Mouse (Mus musculus) layer of hippocampus, adult 11-12 months (tissue): ENCODE data around the gene Ppm1j.
"Not testable (repeated sequence)": the region's sequence is repeated elsewhere in the genome, so short reads cannot be mapped to it uniquely, and the experiment has no call there.

ENCODE experiments used
- DNase-seq: peaks from one replicate; pipeline ENCODE4 v3.0.0; 2022; ENCODE audit warnings: low spot score

Gene Ppm1j

DNA sequence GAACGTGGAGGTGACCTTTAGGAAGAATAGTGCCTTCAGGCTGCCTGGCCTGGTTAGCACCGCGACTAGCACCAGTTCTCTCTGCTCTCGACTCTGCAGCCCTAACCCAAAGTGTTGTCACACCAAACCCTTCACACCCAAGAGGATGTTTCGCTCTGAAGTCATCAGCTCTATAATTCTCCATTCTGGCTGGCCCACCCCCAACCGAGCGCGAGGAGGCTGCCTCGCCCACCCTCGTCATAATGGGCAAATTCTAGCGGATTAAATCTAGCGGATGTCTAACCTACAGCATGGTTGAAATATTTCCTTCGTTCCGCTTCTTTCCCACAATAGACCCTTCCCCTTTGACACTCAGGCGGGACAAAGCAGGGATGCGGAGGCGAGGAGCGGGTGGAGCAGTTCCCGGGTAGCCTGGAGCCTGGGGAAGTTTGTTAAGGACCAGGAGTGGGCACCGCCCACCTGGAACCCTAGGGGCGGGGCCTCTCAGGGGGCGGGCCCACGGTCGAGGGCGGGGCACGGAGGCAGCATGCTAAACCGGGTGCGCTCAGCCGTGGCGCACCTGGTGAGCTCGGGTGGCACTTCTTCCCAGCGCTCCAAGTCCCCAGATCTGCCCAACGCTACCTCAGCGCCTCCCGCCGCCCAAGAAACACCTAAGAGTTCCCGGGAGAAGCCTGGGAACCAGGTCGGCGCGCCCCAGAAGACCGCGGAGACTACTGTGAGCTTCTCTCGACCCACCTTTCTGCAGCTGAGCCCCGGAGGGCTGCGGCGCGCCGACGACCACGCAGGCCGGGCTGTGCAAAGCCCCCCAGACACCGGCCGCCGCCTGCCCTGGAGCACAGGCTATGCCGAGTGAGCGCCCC is at the start of gene Ppm1j:
TSS of gene Ppm1j (plus strand) at position 496 of the 860 bp plus-strand sequence.
- DNase-seq: no peak

DNA sequence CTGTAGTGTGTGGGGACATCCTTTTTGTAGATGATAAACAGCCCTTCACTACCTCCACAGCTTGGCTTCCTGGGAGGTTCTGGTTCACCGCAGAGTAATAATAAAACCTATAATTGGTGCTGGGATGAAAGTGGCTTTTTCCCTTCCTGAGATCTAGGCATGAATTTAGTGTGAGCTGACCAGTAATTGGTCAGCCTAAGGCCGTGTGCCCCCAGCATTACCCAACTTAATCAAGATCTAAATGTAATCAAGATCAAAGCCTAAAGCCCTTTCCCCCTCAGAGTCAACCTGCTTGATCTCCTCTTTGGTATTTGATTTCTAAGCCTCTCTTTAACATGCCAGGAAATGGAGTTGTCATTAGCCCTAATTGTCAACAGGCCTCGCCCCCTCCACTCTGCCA is 47.9 kb upstream of the Ppm1j start:
- no peak for DNase-seq

DNA sequence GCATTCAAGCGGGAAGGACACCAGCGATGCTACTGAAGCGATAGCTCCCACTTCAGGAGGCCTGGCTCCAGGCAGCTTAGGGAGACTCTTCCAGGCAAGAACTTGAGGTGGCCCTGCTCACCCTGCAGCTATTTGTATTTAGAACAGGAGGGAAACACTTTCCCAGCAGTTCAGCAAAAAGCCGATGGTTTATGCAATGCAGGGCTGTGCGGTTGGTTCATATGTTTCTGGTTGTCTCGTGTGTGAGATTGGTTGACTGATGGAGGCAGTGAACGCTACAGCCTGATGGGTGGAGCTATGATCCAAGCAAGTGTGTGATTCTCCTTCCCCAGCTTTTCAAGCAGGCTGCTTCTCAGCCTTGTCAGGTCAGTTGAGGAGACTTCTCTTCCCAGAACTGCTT is 46.2 kb upstream of the Ppm1j start:
- DNase-seq: no peak

DNA sequence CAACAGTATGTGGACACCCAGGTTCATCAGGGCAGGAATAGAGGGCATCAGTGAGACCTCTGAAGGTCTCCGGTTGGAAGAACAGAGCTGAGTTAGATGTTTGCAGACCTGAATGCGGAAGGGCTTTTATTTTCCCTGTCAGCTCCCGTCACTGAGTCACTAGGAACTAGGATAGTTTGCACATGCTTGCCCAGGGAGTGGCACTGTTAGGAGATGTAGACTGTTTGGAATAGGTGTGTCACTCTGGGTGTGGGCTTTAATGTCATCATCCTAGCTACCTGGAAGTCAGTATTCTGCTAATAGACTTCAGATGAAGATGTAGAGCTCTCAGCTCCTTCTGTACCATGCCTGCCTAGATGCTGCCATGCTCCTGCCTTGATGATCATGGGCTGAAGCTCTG is 38.9 kb upstream of the Ppm1j start:
- DNase-seq: no peak

DNA sequence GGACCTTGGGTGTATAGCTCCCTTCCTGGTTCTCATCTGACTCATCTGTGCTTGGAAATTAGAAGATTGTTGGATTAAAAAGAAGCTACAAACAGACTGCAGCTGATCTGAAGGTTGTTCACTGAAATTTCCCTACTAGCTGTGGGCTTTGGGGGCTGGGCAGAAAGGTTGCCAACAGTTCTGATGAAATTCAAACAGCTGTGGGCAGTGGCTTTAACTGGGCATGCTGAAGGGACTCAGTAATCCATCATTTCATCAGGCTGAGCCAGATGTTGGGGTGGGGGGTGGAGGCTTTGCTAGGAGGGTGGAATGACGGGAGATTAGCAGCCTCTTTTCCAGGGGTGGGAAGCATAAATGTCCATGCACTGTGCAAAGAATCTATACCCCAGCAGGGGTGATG is 37.7 kb upstream of the Ppm1j start:
- no peak for DNase-seq

DNA sequence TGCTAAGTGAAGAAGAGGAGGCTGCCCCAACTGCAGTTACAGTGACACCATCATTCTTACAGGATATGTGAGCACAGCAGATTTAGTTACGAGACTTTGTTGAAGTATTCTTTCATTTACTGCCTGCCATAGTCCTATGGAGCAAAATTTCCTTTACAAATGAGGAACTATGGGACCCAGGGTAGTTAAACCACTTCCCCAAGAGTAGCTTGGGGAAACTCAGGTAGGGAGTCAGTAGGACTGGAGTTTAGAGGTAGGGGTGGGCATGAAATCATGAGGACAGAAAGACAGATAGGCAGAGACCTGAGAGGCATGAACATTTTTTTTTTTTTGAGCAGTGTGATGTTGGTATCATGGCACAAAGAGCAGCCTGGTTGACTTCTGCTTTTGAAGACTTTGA is 37.0 kb upstream of the Ppm1j start:
- no peak for DNase-seq

DNA sequence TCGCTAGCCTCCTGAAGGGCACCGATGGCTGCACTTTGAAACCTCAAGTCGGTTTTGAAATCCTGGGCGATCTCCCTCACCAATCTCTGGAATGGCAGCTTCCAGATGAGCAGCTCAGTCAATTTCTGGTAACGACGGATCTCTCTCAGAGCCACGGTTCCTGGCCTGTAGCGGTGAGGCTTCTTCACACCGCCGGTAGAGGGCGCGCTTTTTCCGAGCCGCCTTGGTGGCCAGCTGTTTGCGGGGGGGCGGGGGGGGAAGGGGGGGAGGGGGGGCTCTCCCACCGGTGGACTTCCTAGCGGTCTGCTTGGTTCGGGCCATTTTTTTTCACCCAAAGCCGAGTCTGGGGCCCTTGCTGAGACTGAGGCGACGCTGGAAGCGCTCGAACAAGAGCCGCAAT is 28.0 kb upstream of the Ppm1j start:
- not testable (repeated sequence) for DNase-seq

DNA sequence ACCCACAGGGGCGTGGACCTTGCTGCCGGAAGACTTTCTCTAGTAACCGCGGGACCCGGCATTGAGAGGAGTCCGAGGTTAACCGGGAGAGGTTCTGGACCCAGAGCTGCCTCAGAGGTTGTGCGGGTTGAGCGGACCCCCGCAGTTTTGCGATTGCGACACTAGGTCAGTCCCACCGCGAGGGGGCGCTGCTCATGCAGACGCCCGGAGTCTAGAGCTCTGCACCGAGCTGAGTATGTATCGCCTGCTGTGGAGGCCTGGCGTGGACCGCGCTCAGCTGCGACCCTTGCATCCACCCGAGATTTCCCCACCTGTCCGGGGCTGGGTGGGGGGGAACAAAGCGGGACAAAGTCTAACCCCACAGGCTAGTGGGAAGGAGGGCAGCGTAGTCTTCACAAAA is 22.4 kb upstream of the Ppm1j start:
- peak; percentile 72 for DNase-seq

DNA sequence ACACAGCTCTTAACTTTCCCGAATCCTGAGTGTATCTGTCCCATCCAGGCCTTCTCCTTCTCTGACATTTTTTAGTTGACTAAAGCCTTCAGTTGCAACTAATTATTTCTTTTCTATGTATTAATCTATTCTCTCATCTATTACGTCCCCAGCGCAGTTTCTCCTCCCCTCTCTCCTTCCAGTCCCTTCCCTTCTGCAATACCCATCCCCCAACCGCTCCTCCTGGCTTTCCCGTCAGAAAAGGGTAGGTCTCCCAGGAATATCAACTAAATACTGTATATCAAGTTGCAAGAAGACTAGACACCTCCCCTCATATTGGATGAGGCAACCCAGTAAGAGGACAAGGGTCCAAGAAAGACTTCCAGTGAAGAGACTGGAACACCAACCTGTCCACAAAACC is 22.0 kb upstream of the Ppm1j start:
- no peak for DNase-seq

DNA sequence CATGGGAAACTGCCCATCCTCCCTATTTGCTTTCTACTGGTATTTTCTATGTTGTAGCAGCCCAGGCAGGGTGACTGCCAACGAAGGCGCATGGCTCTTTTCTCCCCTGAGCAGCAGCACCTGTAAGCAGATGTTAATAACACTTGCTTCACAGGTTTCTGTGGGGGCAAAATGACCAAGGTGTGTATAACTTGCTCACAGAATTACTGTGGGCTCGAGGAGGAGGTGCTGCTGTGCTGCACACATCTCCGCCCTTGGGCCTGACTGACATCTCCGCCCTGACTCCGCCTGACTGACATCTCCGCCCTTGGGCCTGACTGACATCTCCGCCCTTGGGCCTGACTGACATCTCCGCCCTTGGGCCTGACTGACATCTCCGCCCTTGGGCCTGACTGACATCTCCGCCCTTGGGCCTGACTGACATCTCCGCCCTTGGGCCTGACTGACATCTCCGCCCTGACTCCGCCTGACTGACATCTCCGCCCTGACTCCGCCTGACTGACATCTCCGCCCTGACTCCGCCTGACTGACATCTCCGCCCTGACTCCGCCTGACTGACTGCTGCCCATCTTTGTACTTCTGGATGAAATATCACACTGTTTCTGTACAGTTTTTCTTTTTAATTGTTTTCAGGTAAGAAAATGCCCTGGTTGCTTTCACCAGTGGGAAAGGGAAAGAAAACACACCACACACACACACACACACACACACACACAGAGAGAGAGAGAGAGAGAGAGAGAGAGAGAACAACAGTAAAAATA is 18.6 kb upstream of the Ppm1j start:
- DNase-seq: not testable (repeated sequence)

DNA sequence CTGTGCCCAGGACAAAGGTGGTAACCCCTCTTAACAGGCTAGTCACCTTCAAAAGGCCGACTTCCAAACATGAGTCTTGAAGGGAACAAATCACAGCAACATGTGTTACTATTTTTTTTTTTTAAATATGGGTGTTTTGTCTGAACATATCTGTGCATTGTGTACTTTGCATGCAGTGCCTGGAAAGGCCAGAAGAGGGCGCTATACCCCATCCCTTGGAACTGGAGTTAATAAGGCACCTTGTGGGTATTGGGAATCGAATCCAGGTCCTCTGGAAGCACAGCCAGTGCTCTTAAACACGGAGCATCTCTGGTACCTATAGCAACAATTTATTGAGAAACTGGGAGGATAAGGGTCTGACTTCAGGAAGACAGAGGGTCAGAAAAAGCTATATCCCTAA is 15.8 kb upstream of the Ppm1j start:
- DNase-seq: no peak

DNA sequence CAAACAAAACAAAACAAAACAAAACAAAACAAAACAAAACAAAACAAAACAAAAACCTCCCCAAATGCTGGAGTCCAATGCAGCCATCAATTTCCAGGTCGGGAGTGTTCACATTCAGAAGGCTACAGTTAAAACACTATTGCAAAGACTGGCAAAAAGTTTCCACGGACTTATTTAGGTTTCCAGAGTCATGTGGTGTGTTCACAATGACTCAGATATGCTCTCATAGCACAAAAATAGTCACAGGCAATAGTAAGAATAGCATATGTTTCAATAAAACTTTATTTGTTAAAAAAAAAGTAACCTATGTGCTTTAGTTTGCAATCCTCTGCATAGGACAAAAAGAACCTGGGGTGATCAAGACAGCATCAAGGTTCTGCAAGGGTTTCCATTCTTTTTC is 13.7 kb upstream of the Ppm1j start:
- DNase-seq: no peak

DNA sequence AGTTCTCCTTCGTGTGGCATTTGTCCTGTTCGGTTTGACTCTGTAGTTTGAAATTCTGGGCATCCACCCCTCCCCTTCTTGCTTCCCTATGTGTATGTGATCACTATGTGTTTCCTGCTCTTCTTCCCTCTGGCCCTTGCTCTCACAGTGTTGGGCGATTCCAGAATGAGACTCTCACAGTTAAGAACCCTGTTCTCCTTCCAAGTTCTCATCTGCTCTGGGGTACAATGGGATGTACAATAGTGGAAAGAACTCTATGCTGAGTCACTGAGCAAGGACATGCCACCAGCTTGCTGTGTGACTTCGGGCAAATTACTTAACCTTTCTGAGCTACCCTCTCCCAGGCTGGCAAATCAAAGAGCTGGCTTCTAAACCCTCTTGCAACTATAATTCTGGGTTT is 13.1 kb upstream of the Ppm1j start:
- no peak for DNase-seq

DNA sequence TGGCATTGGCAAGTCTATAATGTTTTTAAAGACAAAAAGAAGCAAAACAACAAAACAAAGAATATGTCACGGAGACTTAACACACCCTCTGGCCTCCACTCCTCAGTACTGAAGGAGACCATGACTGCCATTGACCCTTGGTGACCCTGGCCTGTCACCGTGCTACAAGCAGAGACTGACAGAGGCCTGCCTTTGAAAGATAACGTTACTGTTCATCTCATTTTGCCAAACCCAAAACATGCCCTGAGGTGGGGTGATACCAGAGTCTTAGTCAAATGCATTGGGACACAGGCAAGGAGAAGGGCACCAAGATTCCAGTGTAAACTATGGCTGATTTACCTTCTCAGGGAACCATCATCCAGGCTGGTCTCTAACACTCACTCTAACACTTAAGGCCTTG is 11.7 kb upstream of the Ppm1j start:
- no peak for DNase-seq

DNA sequence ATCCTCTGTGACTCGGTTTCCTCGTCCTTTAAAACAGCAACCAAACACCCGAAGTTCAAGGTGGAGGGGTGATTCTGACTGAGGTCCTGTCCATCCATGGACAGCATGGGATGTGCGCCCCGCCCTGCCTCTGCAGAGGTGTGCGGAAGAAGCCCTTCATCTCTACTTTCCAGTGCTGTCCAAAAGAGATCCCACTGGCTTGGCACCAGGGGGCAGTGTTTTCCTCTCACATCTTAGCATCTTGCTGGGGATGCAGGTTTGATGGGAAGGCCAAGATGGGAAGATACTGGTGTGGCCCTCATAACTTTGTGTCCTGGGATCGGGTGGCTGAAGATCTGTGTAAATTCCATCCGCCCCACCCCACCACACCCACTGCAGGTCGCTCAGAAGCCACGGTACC is 10.8 kb upstream of the Ppm1j start:
- DNase-seq: no peak

DNA sequence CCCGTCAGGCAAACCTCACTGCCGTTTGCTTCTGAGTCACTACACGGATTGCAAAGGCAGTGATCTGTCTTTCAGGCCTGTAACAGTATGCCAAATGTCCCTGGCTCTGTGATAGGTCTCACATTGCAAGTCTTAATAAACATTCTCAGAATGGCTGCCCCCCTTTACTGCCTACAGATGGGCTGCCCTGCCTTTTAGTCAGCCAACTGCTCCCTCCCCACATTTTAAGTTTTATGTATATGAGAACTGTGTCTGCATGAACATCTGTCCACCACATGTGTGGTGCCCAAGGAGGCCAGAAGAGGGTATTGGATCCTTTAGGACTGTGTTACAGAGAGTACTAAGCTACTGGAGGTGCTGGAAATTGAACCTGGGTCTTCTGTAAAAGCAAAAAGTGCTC is 9.9 kb upstream of the Ppm1j start:
- no peak for DNase-seq

DNA sequence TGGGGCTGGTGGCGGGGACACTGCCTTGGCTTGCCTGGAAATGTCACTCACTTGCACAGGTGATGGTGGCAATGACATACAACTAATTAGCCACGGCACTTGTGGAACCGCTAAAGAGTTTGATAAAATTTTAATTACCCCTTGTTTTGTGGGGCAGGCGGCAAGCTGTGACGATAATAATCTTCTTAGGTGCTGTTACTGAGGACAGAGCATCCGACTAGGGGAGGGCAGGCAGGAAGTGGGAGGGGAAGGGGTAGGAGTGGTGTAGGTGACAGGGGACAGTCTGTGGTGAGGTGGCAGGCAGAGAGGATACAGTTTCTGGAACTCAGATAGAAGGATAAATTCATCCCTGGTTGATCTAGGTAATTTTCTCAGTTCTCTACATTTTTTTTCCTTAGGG is 9.4 kb upstream of the Ppm1j start:
- no peak for DNase-seq

DNA sequence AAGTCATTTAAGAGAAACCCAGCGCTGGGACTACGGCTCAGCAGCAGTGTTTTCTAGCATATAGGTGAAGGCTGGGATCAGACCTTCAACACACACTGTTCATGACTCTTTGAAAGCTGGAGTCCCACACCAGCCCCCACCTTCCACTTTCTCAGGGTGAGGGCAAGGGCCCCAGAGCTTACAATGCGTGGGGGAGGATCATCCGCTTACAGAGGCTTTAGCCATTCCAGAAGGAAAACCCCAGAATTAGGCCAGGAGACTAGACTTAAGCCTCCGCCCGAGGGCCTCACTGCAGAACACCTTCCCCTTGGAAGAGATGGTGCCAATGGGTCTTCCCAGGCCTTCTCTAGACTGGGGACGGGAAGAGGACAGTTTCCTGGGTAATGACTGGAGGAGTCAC is 7.6 kb upstream of the Ppm1j start:
- no peak for DNase-seq

DNA sequence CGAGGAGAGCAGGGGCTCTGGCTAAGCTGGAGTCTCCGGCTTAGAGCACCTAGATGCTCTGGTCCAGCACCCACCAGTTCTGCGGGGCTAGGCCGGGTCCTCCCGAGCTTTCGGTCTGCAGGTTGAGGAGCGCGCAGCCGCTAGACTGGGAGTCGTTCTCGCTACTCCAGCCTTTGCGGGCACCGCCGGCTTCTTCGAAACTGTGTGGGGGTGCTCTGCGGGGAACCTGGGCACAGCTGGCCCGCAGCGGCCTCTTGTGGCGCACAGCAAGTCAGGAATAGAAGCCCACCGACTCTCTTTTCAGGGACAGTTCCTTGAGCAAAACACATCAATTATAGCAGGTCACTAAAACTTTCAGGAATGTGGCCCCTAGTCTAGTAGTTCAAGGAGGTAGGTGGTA is 3.5 kb upstream of the Ppm1j start:
- DNase-seq: no peak

DNA sequence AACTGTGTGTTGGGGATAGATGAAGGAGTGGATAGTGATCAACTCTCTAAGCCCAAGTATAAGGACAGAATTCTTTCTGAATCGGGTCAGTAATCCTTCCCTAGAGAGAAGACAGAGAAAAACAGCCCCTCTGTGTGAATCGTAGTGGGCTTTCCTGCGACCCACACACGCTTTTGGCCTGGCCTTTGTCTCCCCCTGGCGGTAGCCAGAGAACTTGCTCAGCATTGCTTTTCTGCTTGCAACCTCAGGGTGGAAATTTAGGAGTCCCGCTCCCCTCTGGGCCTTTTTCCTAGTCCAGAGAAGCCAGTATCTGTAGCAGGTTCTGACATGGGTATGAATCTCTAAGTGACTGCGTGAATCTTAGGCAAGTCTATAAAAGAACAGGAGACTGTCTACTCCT is 907 bp upstream of the Ppm1j start:
- DNase-seq: no peak

DNA sequence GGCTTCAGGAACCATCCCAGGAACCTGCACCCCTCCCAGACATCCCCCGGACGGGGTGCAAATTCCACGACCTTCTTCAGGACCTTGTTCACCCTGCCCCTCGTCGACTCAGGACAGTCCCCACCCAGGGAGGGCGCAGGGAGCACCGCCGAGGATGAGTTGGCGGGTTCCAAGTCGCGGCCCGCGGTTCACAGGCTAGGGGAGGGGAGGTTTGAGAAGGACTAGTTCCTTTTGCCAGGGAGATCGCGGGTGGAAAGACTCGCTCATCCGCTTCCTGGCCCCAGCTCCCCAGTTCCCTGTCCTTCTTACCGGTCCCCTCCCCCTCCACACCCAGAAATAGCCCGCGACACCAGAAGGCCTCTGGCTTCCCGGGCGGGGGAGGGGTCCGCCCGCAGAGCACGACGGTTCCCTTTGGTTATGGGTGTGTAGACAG is 631 bp downstream of the Ppm1j start, which contains the start of gene Fam19a3:
TSS of gene Fam19a3 (minus strand) at position 370 of the 433 bp plus-strand sequence.
- DNase-seq: no peak

DNA sequence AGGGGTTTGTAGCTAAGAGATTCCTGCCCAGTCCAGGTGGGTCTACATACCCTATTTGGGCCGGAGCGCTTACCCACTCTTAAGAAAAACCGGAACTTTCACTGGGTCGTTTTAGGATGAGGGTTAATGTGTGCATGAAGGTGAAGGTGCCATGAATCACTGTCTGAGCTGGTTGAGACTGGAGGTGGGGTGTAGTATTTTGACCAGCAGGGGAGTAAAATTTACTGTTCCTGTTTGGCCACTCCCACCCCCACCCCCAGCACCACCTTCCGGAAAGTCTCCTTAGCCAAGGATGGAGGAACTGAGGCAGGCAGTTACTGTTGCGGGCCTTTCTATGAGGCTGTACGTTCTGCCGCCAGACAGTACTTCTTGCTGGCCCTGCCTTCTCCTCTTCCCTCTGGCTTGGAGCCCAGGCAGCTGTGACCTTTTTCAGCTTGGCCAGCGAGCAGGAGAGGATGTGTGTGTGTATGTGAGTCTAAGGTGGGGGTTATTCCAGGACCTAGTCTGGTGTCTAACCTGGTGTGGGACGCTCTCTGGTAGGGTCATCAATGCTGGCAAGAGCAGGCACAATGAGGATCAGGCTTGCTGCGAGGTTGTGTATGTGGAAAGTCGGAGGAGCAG is 1.3 kb downstream of the Ppm1j start:
- DNase-seq: no peak

DNA sequence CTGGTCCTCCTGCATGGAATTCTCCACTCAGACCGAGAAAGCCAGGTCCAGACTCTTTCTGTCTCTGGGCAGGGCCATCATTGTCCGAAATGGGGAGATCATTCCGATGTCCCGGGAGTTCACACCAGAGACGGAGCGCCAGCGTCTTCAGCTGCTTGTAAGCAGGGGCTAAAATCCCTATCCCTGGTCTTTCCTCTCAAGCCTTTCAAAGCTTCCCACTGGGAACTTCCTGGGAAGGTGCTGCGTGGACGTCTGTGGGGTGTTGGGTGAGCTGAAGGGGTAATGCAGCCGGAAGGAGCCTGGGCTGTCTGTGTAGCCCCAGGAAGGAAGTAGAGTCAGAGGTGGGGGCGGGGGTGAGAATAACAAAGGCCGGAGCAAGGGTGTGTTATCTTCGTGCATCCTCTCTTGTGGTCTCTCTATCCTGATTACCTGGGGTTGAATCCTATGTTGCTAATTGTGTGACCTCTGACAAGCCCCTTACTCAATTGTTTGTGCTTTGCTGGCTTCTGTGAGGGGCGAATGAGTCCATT is 3.2 kb downstream of the Ppm1j start:
- DNase-seq: no peak
